Comparison of ENCODE assay signal across 13 mouse cellular contexts in the genomic region with DNA sequence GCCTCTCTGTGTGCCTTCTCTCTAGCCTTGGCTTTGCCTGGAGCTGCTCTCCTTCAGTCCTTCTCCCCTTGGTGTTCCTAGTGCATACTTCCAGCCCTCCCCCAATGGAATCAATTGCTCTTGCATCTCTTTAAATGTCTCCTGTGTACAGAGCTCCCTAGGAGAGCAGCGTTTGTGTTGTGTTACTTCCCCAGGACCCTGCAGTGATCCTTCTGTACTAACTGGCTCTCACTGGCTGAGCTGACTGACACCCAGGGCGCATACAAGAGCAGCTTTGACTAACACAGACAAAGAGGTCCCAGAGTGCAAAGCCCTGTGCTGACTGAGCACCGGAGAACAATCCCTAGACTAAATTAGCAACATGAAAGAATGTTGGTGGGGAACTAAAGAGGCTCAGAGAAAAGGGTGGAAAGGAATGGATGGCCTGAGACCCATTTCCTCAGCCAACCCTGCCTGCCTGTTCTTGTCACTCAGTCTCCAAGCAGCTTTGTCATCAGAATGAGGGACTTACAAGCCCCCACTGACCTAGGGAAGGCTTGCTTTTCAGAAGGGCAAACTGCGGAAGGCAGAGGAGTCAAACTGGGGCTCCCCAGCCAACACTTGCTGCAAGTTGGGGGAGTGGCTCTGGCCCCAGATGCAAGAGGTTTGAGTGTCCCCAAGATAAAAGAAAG.
A peak's percentile ranks its signal among the peaks of the same experiment; 100 is the strongest.
DNase-seq lines count a peak whose midpoint lies in the region; ATAC-seq lines count a peak whose summit lies in the region.
"Had no signal": no experiment of that assay in that cellular context is flagged by ENCODE, and none has a peak within 500 bp of the region (broad histone marks: within the 10 kb centered on the region; RNA-seq: fewer than 3 reads in every experiment).

No protein-coding gene starts in this region.

- H3K9me3 ChIP-seq in heart, embryonic 10.5 days: no peaks in the 10 kb centered on the region
- no peaks in the 10 kb centered on the region for H3K9me3 ChIP-seq in embryonic facial prominence, embryonic 11.5 days (replicated peaks; ENCODE audit: control insufficient read depth, low read length)
- no peaks in the 10 kb centered on the region for H3K9me3 ChIP-seq in hindbrain, embryonic 14.5 days (ENCODE audit: control insufficient read depth, low read length)
- no peaks in the 10 kb centered on the region; the same call in 1 of the 2 replicates for H3K9me3 ChIP-seq in neural tube, embryonic 11.5 days (ENCODE audit: control insufficient read depth, low read length)
- no peaks in the 10 kb centered on the region for H3K9me3 ChIP-seq in kidney, embryonic 16.5 days (ENCODE audit: low read length)
- H3K9me3 ChIP-seq: embryonic facial prominence, embryonic 12.5 days; stomach, embryonic 15.5 days had no signal

- H3K27me3 ChIP-seq in heart, embryonic 10.5 days (ENCODE audit: insufficient read depth, poor library complexity, severe bottlenecking): peaks cover 7% of the 10 kb centered on the region; the same call in 1 of the 2 replicates
- H3K27me3 ChIP-seq in embryonic facial prominence, embryonic 11.5 days (ENCODE audit: control insufficient read depth, insufficient read depth, low read length): no peaks in the 10 kb centered on the region
- H3K27me3 ChIP-seq in hindbrain, embryonic 14.5 days (ENCODE audit: control insufficient read depth, insufficient read depth, low read length): no peaks in the 10 kb centered on the region
- no peaks in the 10 kb centered on the region for H3K27me3 ChIP-seq in neural tube, embryonic 11.5 days (ENCODE audit: control insufficient read depth, insufficient read depth, low read length)
- H3K27me3 ChIP-seq in kidney, embryonic 16.5 days (ENCODE audit: insufficient read depth, low read length): peaks cover 8% of the 10 kb centered on the region; the same call in 1 of the 2 replicates

- whole genome bisulfite sequencing in heart, embryonic 10.5 days: 14% methylated on average over 4 of the region's 4 CpGs
- 5% methylated on average over 4 of the region's 4 CpGs for WGBS in embryonic facial prominence, embryonic 11.5 days
- WGBS in hindbrain, embryonic 14.5 days: 4% methylated on average over 4 of the region's 4 CpGs
- 6% methylated on average over 4 of the region's 4 CpGs for WGBS in neural tube, embryonic 11.5 days
- WGBS in kidney, embryonic 16.5 days: 19% methylated on average over 4 of the region's 4 CpGs

- no peaks in the 10 kb centered on the region for H3K4me1 ChIP-seq in heart, embryonic 10.5 days
- H3K4me1 ChIP-seq in embryonic facial prominence, embryonic 11.5 days (ENCODE audit: control insufficient read depth, insufficient read depth, low read length): no peaks in the 10 kb centered on the region
- 0 out of 2 replicates have a peak, but pooled peaks cover 6% of the 10 kb centered on the region for H3K4me1 ChIP-seq in hindbrain, embryonic 14.5 days (replicated peaks; ENCODE audit: control insufficient read depth, insufficient read depth, low read length)
- H3K4me1 ChIP-seq in neural tube, embryonic 11.5 days (ENCODE audit: control insufficient read depth, insufficient read depth, low read length): no peaks in the 10 kb centered on the region
- no peaks in the 10 kb centered on the region for H3K4me1 ChIP-seq in kidney, embryonic 16.5 days (ENCODE audit: insufficient read depth, low read length)
- H3K4me1 ChIP-seq: embryonic facial prominence, embryonic 12.5 days; stomach, embryonic 15.5 days had no signal

- no peak overlapping the region for H3K9ac ChIP-seq in embryonic facial prominence, embryonic 11.5 days (replicated peaks; ENCODE audit: low read length)
- no peak overlapping the region for H3K9ac ChIP-seq in hindbrain, embryonic 14.5 days
- no peak overlapping the region for H3K9ac ChIP-seq in neural tube, embryonic 11.5 days (ENCODE audit: low read length)
- no peak overlapping the region for H3K9ac ChIP-seq in kidney, embryonic 16.5 days (replicated peaks; ENCODE audit: low read length)
- H3K9ac ChIP-seq: embryonic facial prominence, embryonic 12.5 days; liver, postnatal 0 days; stomach, embryonic 15.5 days had no signal

- no peak overlapping the region for H3K4me2 ChIP-seq in embryonic facial prominence, embryonic 11.5 days (ENCODE audit: low read depth, low read length)
- H3K4me2 ChIP-seq in hindbrain, embryonic 14.5 days (replicated peaks): no peak overlapping the region
- H3K4me2 ChIP-seq in neural tube, embryonic 11.5 days (ENCODE audit: low read depth): no peak overlapping the region
- H3K4me2 ChIP-seq in kidney, embryonic 16.5 days (replicated peaks; ENCODE audit: low read depth, low read length): no peak overlapping the region
- H3K4me2 ChIP-seq: embryonic facial prominence, embryonic 12.5 days; stomach, embryonic 15.5 days had no signal

- no peak overlapping the region for H3K27ac ChIP-seq in heart, embryonic 10.5 days
- H3K27ac ChIP-seq in embryonic facial prominence, embryonic 11.5 days (replicated peaks; ENCODE audit: low read depth, low read length): no peak overlapping the region
- no peak overlapping the region for H3K27ac ChIP-seq in hindbrain, embryonic 14.5 days
- no peak overlapping the region for H3K27ac ChIP-seq in neural tube, embryonic 11.5 days (ENCODE audit: low read depth, low read length)
- H3K27ac ChIP-seq in kidney, embryonic 16.5 days (ENCODE audit: low read length): no peak overlapping the region
- H3K27ac ChIP-seq: embryonic facial prominence, embryonic 12.5 days; stomach, embryonic 15.5 days had no signal

- no peak overlapping the region for H3K4me3 ChIP-seq in heart, embryonic 10.5 days
- H3K4me3 ChIP-seq in embryonic facial prominence, embryonic 11.5 days (ENCODE audit: low read depth, low read length): no peak overlapping the region
- H3K4me3 ChIP-seq in hindbrain, embryonic 14.5 days (replicated peaks; ENCODE audit: low read length): no peak overlapping the region
- H3K4me3 ChIP-seq in neural tube, embryonic 11.5 days (ENCODE audit: low read depth, low read length): no peak overlapping the region
- H3K4me3 ChIP-seq in kidney, embryonic 16.5 days (ENCODE audit: low read length): no peak overlapping the region
- H3K4me3 ChIP-seq: embryonic facial prominence, embryonic 12.5 days; stomach, embryonic 15.5 days had no signal

- ATAC-seq in embryonic facial prominence, embryonic 11.5 days (replicated peaks; ENCODE audit: insufficient number of reproducible peaks, low FRiP score, low TSS enrichment, low read depth): peak; percentile 70
- ATAC-seq in hindbrain, embryonic 14.5 days (ENCODE audit: low FRiP score): peak; percentile 71; the same call in 1 of the 2 replicates
- ATAC-seq in neural tube, embryonic 11.5 days (ENCODE audit: insufficient read depth, low FRiP score, low TSS enrichment): peak; percentile 77
- ATAC-seq in kidney, embryonic 16.5 days (ENCODE audit: low FRiP score, low TSS enrichment): no peak
- ATAC-seq: liver, postnatal 0 days had no signal

- peak; percentile 25 for DNase-seq in heart, embryonic 10.5 days (ENCODE audit: low spot score)
- DNase-seq in heart, postnatal 4 days: no peak
- peak; percentile 28 for DNase-seq in embryonic facial prominence, embryonic 11.5 days (ENCODE audit: low spot score)
- no peak for DNase-seq in hindbrain, embryonic 14.5 days (ENCODE audit: low spot score)
- peak; percentile 30 for DNase-seq in neural tube, embryonic 11.5 days (ENCODE audit: low spot score)
- no peak for DNase-seq in adrenal gland, postnatal 10 days
- DNase-seq in thymus, postnatal 14 days: no peak
- DNase-seq: gastrocnemius, postnatal 10 days; kidney, postnatal 10 days; liver, postnatal 0 days had no signal

- no peaks in the 10 kb centered on the region for H3K36me3 ChIP-seq in heart, embryonic 10.5 days
- H3K36me3 ChIP-seq in embryonic facial prominence, embryonic 11.5 days (replicated peaks; ENCODE audit: control insufficient read depth, insufficient read depth, low read depth, low read length): no peaks in the 10 kb centered on the region
- H3K36me3 ChIP-seq in hindbrain, embryonic 14.5 days (replicated peaks; ENCODE audit: control insufficient read depth, insufficient read depth): no peaks in the 10 kb centered on the region
- H3K36me3 ChIP-seq in neural tube, embryonic 11.5 days (ENCODE audit: control insufficient read depth, insufficient read depth, low read length): no peaks in the 10 kb centered on the region
- H3K36me3 ChIP-seq in kidney, embryonic 16.5 days (ENCODE audit: insufficient read depth, low read length): no peaks in the 10 kb centered on the region
- H3K36me3 ChIP-seq: embryonic facial prominence, embryonic 12.5 days; stomach, embryonic 15.5 days had no signal

Comparison
In these comparisons a context has a peak if more than half of its experiments do, and no peak if none do; other contexts are left out.
1. DNase-seq: peak in heart, embryonic 10.5 days (single experiment), embryonic facial prominence, embryonic 11.5 days (single experiment) and neural tube, embryonic 11.5 days (single experiment); none in heart, postnatal 4 days (single experiment), hindbrain, embryonic 14.5 days (single experiment), adrenal gland, postnatal 10 days (single experiment) and thymus, postnatal 14 days (single experiment).